Mouse (Mus musculus): ENCODE results near the gene Ice2. TPM values are rescaled to one million over a fixed set of nuclear protein-coding genes. Genes with fewer than 3 reads are reported as not detected.

The Ice2 gene
- polyA plus RNA-seq, 1 experiment from 2014 or later: 7.3 TPM

DNA sequence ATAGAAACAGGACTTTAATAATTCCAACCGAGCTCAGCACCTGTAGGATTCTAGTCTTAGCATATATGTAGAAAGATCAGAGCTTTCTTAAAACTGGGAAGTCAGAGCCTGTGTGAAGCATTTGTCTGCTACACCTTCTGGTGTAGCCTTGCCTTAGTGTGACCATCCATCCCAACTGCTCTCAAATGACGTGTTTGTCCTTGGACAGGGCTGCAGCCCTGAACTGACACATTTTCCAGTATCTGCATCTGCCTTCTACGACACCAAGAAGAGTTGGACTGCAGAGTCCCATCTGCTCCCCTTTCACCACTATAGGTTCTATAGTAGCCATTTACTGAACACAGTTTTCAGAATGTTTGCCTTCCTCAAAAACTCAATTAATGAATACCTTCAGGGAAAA lies 32.8 kb downstream of the Ice2 start:
- no peak for DNase-seq (ENCODE audit: low spot score)
- H3K4me3 ChIP-seq (ENCODE audit: low read depth, low read length): no peak overlapping the region
- ATAC-seq: no peak
- peaks cover 12% of the 10 kb centered on the region; the same call in 1 of the 2 replicates for H3K36me3 ChIP-seq (ENCODE audit: insufficient read depth, low read length)
- TF ChIP-seq CTCF (IDR thresholded peaks at IDR 0.05): no peak
- H3K4me1 ChIP-seq (ENCODE audit: insufficient read depth, low read depth, low read length): no peaks in the 10 kb centered on the region
- H3K4me2 ChIP-seq (replicated peaks; ENCODE audit: low read depth, low read length): no peak overlapping the region
- H3K27ac ChIP-seq (ENCODE audit: low read length): peak overlapping the region; percentile 81
- WGBS: 70% methylated on average over 3 of the region's 3 CpGs
- H3K27me3 ChIP-seq (replicated peaks; ENCODE audit: insufficient read depth, low read length): no peaks in the 10 kb centered on the region
- H3K9ac ChIP-seq (replicated peaks; ENCODE audit: low read depth): no peak overlapping the region
- no peaks in the 10 kb centered on the region for H3K9me3 ChIP-seq (ENCODE audit: low read length)

DNA sequence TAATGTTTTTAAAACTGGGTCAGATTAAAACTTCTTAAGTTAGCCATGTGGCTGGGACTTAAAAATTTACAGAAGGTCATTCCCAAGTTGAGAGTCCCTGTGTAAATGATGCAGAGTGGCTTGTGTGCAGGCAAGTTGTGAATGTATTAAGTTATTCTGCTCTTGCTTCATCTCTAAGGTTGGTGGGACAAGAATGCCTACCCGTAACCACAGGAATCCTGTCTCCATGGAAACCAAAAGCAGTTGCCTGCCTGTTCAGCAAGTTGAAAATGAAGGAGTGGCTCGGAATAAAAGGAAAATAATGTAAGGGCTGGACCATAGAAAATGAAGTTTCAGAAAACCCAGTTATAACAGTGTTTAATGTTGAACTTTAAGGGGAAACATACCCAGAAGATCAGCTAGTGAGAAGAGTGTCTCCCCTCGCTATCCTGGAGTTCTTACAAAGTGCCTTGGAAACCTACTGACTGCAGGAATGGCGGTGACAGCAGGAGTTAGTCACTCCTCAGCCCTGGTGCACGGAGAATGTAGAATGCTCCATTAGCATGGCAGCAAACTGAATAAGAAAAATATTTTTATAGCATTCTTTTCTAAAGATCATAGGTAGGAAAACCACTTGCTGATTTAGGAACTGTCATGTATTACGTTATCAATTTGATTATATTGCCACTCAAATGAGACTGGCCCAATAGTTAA lies 34.3 kb downstream of the Ice2 start:
- Histone ChIP-seq H3K27me3 (replicated peaks; ENCODE audit: insufficient read depth, low read length) (no peaks in the 10 kb centered on the region), H3K27ac (ENCODE audit: low read length) (peak overlapping the region; percentile 81), H3K9me3 (ENCODE audit: low read length) (no peaks in the 10 kb centered on the region), H3K4me3 (ENCODE audit: low read depth, low read length) (no peak overlapping the region), H3K4me2 (replicated peaks; ENCODE audit: low read depth, low read length) (peak overlapping the region; percentile 29; the same call in 1 of the 2 replicates), H3K4me1 (ENCODE audit: insufficient read depth, low read depth, low read length) (no peaks in the 10 kb centered on the region), H3K36me3 (ENCODE audit: insufficient read depth, low read length) (0 out of 2 replicates have a peak, but pooled peaks cover 3% of the 10 kb centered on the region), H3K9ac (replicated peaks; ENCODE audit: low read depth) (no peak overlapping the region)
- ATAC-seq (peak; percentile 96), DNase-seq (ENCODE audit: low spot score) (peak; percentile 95)
- TF ChIP-seq CTCF (IDR thresholded peaks at IDR 0.05) (no peak), EP300 (IDR thresholded peaks at IDR 0.05) (peak; percentile 49)
- WGBS: 48% methylated on average over 6 of the region's 6 CpGs

DNA sequence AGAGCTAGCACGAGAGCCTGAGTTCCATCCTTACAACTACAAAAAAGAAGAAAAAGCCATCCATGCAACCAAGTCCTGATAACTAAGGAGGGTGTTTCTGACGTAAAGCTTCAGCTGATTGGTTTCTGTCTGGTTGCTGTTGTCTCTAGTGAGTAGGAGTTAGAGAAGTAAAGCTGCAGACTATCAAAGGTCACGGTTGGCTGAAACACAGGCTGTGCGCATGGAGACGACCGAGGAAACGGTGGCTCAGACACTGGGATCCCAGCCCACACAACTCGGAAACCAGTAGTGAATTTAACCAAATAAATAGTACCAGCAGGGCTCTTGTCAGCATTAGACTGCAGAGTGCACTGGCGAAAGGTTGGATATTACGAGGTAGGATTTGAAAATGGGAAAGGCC lies 37.5 kb downstream of the Ice2 start:
- WGBS: 80% methylated on average over 10 of the region's 10 CpGs
- Histone ChIP-seq H3K27me3 (replicated peaks; ENCODE audit: insufficient read depth, low read length) (no peaks in the 10 kb centered on the region), H3K9me3 (ENCODE audit: low read length) (no peaks in the 10 kb centered on the region), H3K9ac (replicated peaks; ENCODE audit: low read depth) (no peak overlapping the region), H3K27ac (ENCODE audit: low read length) (no peak overlapping the region), H3K4me3 (ENCODE audit: low read depth, low read length) (no peak overlapping the region), H3K4me2 (replicated peaks; ENCODE audit: low read depth, low read length) (no peak overlapping the region), H3K4me1 (ENCODE audit: insufficient read depth, low read depth, low read length) (no peaks in the 10 kb centered on the region), H3K36me3 (ENCODE audit: insufficient read depth, low read length) (no peaks in the 10 kb centered on the region)
- DNase-seq (ENCODE audit: low spot score): no peak
- TF ChIP-seq EP300 (IDR thresholded peaks at IDR 0.05) (no peak), CTCF (IDR thresholded peaks at IDR 0.05) (no peak)
- no peak for ATAC-seq

DNA sequence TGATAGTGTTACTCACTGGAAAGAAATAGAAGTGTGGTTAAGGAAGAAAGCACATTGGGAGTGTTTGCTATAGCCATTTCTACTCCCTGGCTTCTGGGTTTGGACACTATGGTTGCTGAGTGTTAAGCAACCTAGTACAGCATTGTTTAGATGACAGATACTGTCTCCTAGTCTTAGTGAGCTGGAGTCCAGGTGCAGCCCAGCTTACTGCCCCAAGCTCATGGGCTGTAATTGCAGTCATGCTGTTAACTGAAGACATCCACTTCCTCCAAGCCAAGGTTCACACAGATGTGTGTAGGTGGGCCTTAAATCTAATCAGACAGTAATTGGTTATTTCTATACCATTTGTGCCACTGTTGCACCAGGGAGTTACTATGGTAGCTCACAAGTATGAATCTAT lies 38.0 kb downstream of the Ice2 start:
- ATAC-seq (no peak), DNase-seq (ENCODE audit: low spot score) (no peak)
- Histone ChIP-seq H3K9me3 (ENCODE audit: low read length) (no peaks in the 10 kb centered on the region), H3K4me3 (ENCODE audit: low read depth, low read length) (no peak overlapping the region), H3K4me2 (replicated peaks; ENCODE audit: low read depth, low read length) (no peak overlapping the region), H3K9ac (replicated peaks; ENCODE audit: low read depth) (no peak overlapping the region), H3K27ac (ENCODE audit: low read length) (no peak overlapping the region), H3K4me1 (ENCODE audit: insufficient read depth, low read depth, low read length) (no peaks in the 10 kb centered on the region), H3K36me3 (ENCODE audit: insufficient read depth, low read length) (no peaks in the 10 kb centered on the region), H3K27me3 (replicated peaks; ENCODE audit: insufficient read depth, low read length) (no peaks in the 10 kb centered on the region)
- TF ChIP-seq EP300 (IDR thresholded peaks at IDR 0.05) (no peak), CTCF (IDR thresholded peaks at IDR 0.05) (no peak)

DNA sequence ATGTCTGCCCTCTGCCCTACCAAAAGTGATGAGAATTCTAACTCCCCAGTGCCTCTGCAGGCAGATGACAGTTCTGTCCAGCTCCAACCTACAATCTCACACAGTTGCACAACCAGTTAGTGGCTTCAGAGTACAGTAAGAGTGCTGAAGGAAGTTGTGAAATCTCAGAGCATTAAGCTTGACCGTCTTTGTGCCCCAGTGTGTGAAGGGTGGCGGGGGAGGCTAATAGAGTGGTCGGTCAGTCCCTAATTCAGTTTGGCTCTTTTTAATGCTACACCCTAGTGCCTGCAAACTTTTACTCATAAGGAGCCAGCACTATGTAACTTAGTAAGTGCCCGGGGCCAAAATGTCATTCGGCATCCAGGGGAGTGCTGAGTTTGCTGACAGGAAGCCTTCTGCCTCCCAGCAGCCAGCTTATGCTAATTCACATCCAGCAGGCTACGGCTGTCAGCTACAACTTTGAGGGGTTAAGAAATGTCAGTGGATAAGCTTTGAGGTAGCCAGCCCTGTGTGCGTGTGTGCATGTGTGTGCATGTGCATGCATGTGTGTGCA lies 42.2 kb downstream of the Ice2 start:
- no peaks in the 10 kb centered on the region for H3K27me3 ChIP-seq (replicated peaks; ENCODE audit: insufficient read depth, low read length)
- no peak overlapping the region for H3K9ac ChIP-seq (replicated peaks; ENCODE audit: low read depth)
- H3K4me3 ChIP-seq (ENCODE audit: low read depth, low read length): no peak overlapping the region
- H3K27ac ChIP-seq (ENCODE audit: low read length): no peak overlapping the region
- peak; percentile 95 for DNase-seq (ENCODE audit: low spot score)
- H3K9me3 ChIP-seq (ENCODE audit: low read length): no peaks in the 10 kb centered on the region
- TF ChIP-seq CTCF (IDR thresholded peaks at IDR 0.05): peak; percentile 55
- TF ChIP-seq EP300 (IDR thresholded peaks at IDR 0.05): peak; percentile 62
- H3K4me2 ChIP-seq (replicated peaks; ENCODE audit: low read depth, low read length): peak overlapping the region; percentile 27
- ATAC-seq: peak; percentile 75
- no peaks in the 10 kb centered on the region; the same call in 1 of the 2 replicates for H3K4me1 ChIP-seq (ENCODE audit: insufficient read depth, low read depth, low read length)
- H3K36me3 ChIP-seq (ENCODE audit: insufficient read depth, low read length): no peaks in the 10 kb centered on the region
- WGBS: 17% methylated on average over 7 of the region's 7 CpGs

DNA sequence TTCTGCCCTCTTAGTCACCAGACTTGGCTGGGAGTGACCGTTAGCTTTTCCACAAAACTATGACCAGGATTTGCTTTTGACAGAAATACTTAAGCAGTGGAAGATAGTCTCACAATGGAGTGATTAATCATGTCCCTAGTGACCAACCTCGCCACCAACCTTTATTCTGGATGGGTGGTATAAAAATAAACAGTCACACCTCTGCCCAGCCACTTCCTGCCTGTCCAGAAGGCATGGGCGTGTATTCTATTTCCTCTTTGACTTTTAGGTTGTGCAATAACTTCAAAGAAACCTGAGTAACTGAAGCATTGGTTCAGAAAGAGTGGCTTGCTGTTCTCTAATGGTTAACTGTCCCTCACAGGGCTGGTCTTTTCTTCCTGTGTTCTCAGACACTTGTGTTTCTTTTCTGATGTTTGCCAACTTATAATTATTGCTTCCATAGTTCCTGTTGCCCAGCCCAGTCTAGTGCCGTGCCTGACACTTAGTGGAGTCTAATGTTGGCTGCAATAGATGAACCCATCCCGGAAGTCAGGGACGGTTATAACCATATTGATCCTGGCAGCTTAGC lies 44.8 kb downstream of the Ice2 start:
- DNase-seq (ENCODE audit: low spot score) (peak; percentile 91), ATAC-seq (peak; percentile 75)
- no peaks in the 10 kb centered on the region for H3K36me3 ChIP-seq (ENCODE audit: insufficient read depth, low read length)
- H3K27me3 ChIP-seq (replicated peaks; ENCODE audit: insufficient read depth, low read length): no peaks in the 10 kb centered on the region
- no peaks in the 10 kb centered on the region for H3K9me3 ChIP-seq (ENCODE audit: low read length)
- H3K9ac ChIP-seq (replicated peaks; ENCODE audit: low read depth): no peak overlapping the region
- no peak overlapping the region for H3K4me3 ChIP-seq (ENCODE audit: low read depth, low read length)
- TF ChIP-seq EP300 (IDR thresholded peaks at IDR 0.05) (peak; percentile 94), CTCF (IDR thresholded peaks at IDR 0.05) (no peak)
- no peak overlapping the region for H3K4me2 ChIP-seq (replicated peaks; ENCODE audit: low read depth, low read length)
- WGBS: 17% methylated on average over 6 of the region's 6 CpGs
- H3K27ac ChIP-seq (ENCODE audit: low read length): peak overlapping the region; percentile 64
- no peaks in the 10 kb centered on the region; the same call in 1 of the 2 replicates for H3K4me1 ChIP-seq (ENCODE audit: insufficient read depth, low read depth, low read length)
